Mouse (Mus musculus) heart, adult 2 months (tissue): ENCODE results near the gene Bcl9l.

Experiments used
- CTCF ChIP-seq: fragments of 200-600 bp; IDR thresholded peaks from 2 replicates; pipeline ENCODE4 v1.8.1; 2022; ENCODE audit warnings: antibody characterized with exemption, mild to moderate bottlenecking, moderate library complexity
- EP300 ChIP-seq: fragments of 200-500 bp; IDR thresholded peaks from 2 replicates; pipeline ENCODE4 v1.6.1; 2011; ENCODE audit warnings: low read depth, low read length, control low read depth; ENCODE audit not compliant: insufficient read depth

DNA sequence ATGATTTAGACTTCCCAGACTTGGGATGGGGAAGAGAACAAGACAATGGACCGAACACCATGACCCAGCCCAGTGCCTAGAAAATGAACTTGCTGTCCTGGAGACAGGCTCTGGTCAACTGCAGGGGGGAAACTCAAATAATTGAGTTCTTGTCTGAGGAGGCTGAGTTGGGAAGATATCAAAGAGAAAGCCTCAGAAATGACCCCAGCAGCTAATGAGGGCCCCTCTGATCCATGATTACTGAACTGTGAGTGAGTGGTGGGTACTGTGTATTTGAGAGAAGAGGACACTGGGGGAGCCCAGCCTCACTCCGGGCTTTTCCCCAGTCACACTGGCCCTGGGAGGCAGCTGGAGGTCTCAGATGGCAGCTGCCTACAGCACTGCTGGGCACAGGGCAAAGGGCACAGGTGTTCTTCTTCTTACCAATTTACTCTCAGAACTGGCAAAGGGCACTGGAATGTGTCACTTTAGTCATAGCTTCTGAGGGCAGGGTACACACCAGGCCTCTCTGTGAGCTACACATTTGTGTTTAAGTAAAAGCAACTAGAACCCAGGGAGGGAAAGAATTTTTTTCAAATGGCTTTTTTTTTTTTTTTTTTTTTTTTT lies 57.3 kb downstream of the Bcl9l start:
- TF ChIP-seq EP300 (no peak), CTCF (no peak)
